Mouse (Mus musculus) Patski (cell line): Measurements from ENCODE around the gene Bnc1. TPM values are rescaled to one million over a fixed set of nuclear protein-coding genes. Genes with fewer than 3 reads are reported as not detected.

Source experiments
- ATAC-seq: fragments of 100-300 bp; one replicate; pipeline ENCODE4 v1.8.0; 2021
- CTCF ChIA-PET: fragments of 350-600 bp; sonication (Branson Sonifier 250); formaldehyde crosslinking; loops from one replicate; lab custom pipeline; 2022; ENCODE audit warnings: inconsistent platforms; lab: Charles Lee
- POLR2A ChIA-PET: fragments of 350-600 bp; sonication (Branson Sonifier 250); formaldehyde crosslinking; loops from one replicate; lab custom pipeline; 2022; ENCODE audit warnings: antibody characterized with exemption, inconsistent platforms; lab: Charles Lee
- DNase-seq: peaks from one replicate; pipeline ENCODE4 v3.0.0-alpha.2; 2011; ENCODE audit warnings: low read depth, low spot score
- H3K27me3 ChIP-seq: fragments of 371-371 bp; one replicate; pipeline ENCODE4 v1.5.1; 2021
- CTCF ChIP-seq: fragments of 100-300 bp; IDR thresholded peaks from one replicate; pipeline ENCODE4 v1.5.1; 2021
- in situ Hi-C: fragments of 300-500 bp; cut with MboI; formaldehyde crosslinking; loops from 3 replicates; pipeline ENCODE4 v1.11.1; 2018; ENCODE audit warnings: low pct_unique_long_range_greater_than_20kb, mixed read lengths
- polyA plus RNA-seq: library from polyadenylated mRNA; unstranded; gene quantifications from one replicate; pipeline ENCODE4 v1.2.3, GENCODE M21; 2021

The Bnc1 gene
- polyA plus RNA-seq, 1 experiment from 2014 or later = 0.13 TPM

- ATAC-seq = no peak
- no peak for DNase-seq
- no peak for TF ChIP-seq CTCF
- in situ Hi-C loops = no loop called here
- POLR2A ChIA-PET = interaction anchor here (1.2 kb wide), 1 partner anchor 17 kb away, joined by 4 read pairs; no protein-coding TSS in a partner anchor
- H3K27me3 ChIP-seq = no peaks in the 10 kb centered on the region
- CTCF ChIA-PET = interaction anchor here (0.7 to 2.0 kb wide), 2 partner anchors 9 to 12 kb away, joined by 3 to 6 read pairs; no protein-coding TSS in a partner anchor
Observed at GRCm38 (mm10) chr7:82011534-82012401, 19.7 kb upstream of the Bnc1 start.

GRCm38 (mm10) chr7:82007151-82007550, 15.1 kb upstream of the Bnc1 start:
- POLR2A ChIA-PET = no interaction called here
- ATAC-seq (no peak), DNase-seq (no peak)
- CTCF ChIA-PET = no interaction called here
- H3K27me3 ChIP-seq = peaks cover 14% of the 10 kb centered on the region
- in situ Hi-C loops = no loop called here
- no peak for TF ChIP-seq CTCF

DNA sequence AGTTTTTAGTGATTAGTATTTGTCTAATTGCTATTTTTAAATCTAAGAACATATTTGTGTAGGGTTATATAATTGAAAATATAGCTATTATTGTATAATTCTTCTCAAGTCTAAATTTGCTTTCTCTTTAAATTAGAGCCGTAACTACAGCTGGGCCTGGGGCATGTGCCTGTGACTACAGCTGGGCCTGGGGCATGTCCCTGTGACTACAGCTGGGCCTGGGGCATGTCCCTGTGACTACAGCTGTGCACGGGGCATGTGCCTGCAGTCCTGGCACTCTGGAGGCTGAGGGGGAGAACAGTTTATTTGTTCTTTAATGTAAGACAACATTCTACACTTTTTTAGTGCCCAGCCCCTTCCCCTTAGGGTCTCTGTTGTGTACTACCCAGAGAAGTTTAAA, 12.1 kb upstream of the Bnc1 start:
- H3K27me3 ChIP-seq = peaks cover 25% of the 10 kb centered on the region
- DNase-seq = no peak
- ChIA-PET CTCF (no interaction called here), POLR2A (no interaction called here)
- no peak for TF ChIP-seq CTCF
- in situ Hi-C loops = no loop called here
- ATAC-seq = no peak

- ATAC-seq (no peak), DNase-seq (no peak)
- POLR2A ChIA-PET = interaction anchor here (0.7 kb wide), 1 partner anchor 214 kb away, joined by 4 read pairs; no protein-coding TSS in a partner anchor
- CTCF ChIA-PET = interaction anchor here (1.3 kb wide), 1 partner anchor 13 kb away, joined by 6 read pairs; no protein-coding TSS in a partner anchor
- in situ Hi-C loops = no loop called here
- no peak for TF ChIP-seq CTCF
- H3K27me3 ChIP-seq = peaks cover 25% of the 10 kb centered on the region
Observed at GRCm38 (mm10) chr7:81999816-82000215, 7.7 kb upstream of the Bnc1 start.

DNA sequence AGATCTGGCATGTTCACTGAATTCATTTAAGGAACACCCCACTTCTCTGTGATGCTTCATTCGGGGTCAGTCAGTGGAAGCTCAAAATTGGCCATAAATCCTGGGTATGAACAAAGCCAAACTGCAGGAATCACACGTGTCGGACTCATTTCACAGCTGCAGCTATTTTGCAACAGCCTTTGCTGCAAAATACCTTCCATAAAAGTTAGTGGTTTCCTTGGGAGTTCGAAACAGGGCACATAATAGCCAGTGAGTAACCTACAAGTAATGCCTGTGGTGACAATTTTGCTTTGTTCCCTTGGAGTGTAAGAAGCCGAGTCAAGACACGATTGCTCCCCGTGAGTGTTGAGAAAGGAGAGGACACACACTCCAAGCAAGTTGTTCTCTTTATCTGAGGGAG, 7.3 kb upstream of the Bnc1 start:
- no peak for TF ChIP-seq CTCF
- no peak for ATAC-seq
- ChIA-PET POLR2A (interaction anchor here (0.7 kb wide), 1 partner anchor 214 kb away, joined by 4 read pairs; no protein-coding TSS in a partner anchor), CTCF (interaction anchor here (1.3 kb wide), 1 partner anchor 14 kb away, joined by 6 read pairs; no protein-coding TSS in a partner anchor)
- in situ Hi-C loops = no loop called here
- peak; percentile 20 for DNase-seq
- H3K27me3 ChIP-seq = peaks cover 29% of the 10 kb centered on the region

- H3K27me3 ChIP-seq = peaks cover 42% of the 10 kb centered on the region
- no peak for TF ChIP-seq CTCF
- no peak for DNase-seq
- no peak for ATAC-seq
- in situ Hi-C loops = no loop called here
- CTCF ChIA-PET = no interaction called here
- POLR2A ChIA-PET = no interaction called here
Observed at GRCm38 (mm10) chr7:81995975-81996374, 3.9 kb upstream of the Bnc1 start.

DNA sequence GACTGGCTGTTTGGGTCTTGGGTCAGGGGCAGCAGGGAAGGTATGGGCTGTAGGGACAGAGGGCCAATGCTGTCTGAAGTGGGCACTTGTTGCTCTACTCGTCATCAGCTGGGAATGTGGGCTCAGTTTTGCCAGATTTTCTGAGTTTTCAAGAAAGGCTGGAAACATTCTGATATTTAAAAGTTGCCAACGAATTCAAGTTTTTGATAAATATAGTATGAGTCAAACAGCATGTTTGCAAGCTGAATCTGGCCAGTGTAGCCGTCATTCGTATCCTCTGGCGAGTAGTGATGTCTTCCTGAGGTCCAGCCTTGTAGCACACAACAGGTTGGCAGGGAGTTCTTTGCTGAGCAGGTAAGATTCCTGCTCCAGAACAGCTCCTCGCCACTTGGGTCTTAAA, 3.0 kb upstream of the Bnc1 start:
- no peak for ATAC-seq
- DNase-seq = no peak
- peaks cover 39% of the 10 kb centered on the region for H3K27me3 ChIP-seq
- in situ Hi-C loops = no loop called here
- TF ChIP-seq CTCF = no peak
- ChIA-PET POLR2A (no interaction called here), CTCF (no interaction called here)

GRCm38 (mm10) chr7:81993140-81993539, 1.0 kb upstream of the Bnc1 start:
- H3K27me3 ChIP-seq = peaks cover 42% of the 10 kb centered on the region
- DNase-seq (no peak), ATAC-seq (no peak)
- ChIA-PET CTCF (no interaction called here), POLR2A (interaction anchor here (0.6 kb wide), 1 partner anchor 231 kb away, joined by 3 read pairs; no protein-coding TSS in a partner anchor)
- no peak for TF ChIP-seq CTCF
- in situ Hi-C loops = no loop called here

DNA sequence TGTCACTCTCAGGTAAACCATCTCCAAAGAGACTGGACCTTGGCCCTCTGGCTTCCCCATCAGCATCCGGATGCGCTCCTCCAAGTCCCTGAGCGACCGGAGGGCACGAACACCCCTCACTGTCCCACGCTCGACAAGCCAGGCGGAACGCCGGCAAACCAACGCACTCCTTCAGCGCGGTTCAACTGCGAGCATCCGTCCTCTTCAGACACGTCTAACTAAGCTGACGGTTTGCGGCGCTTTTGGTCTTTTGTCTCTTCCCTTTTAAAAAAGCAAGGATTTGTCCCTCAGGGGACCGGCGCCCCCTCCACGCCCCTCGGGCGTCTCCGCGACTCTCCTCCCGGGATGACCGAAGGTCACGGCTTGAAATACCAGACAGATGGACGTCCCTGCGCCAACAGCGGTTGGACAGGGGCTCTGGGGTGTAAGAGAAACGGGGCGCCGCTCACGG, 456 bp downstream of the Bnc1 start:
- ChIA-PET POLR2A (no interaction called here), CTCF (no interaction called here)
- in situ Hi-C loops = no loop called here
- DNase-seq = no peak
- H3K27me3 ChIP-seq = peaks cover 52% of the 10 kb centered on the region
- TF ChIP-seq CTCF = no peak
- ATAC-seq = no peak

DNA sequence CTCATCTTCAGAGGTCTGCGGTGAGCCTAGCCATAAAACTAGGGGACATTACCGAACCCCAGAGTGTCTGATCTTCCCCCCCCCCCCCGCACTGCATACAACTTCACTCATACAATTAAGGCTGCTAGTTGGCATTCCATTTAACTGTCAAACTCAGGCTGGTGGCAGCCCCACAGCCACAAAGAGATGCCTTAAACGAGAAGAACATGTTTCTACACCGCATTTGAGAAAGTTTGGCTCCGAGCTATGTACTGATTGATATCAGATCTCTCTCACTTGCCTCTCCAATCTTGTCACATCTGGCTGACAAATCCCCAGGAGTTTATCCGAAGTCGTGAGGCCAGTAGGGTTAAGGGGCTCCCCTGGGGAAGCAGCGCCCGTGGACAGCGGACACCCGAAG, 976 bp downstream of the Bnc1 start:
- ChIA-PET POLR2A (no interaction called here), CTCF (no interaction called here)
- DNase-seq = no peak
- no peak for TF ChIP-seq CTCF
- no peak for ATAC-seq
- in situ Hi-C loops = no loop called here
- peaks cover 52% of the 10 kb centered on the region for H3K27me3 ChIP-seq

DNA sequence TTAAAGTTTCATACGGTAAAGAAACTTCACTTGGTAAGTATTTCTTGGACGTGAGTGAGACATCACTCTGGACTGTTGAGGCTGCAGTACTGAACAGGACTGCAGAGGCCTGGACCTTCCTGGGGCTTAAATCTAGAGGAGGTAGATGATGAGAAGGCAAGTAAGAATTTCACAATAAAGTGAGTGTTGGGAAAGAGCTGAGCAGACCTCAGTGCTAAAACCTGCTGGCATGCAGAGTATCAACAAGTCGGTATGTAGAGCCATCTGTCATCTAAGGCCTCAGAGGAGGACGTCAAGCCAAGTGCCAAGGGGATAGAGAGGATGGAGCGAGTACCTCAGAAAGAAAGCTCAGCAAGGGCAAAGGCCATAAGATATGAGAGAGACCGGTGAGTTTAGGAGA, 8.4 kb downstream of the Bnc1 start:
- in situ Hi-C loops = no loop called here
- DNase-seq (no peak), ATAC-seq (no peak)
- POLR2A ChIA-PET = interaction anchor here (1.1 kb wide), 1 partner anchor 18 kb away, joined by 3 read pairs; no protein-coding TSS in a partner anchor
- no peak for TF ChIP-seq CTCF
- CTCF ChIA-PET = no interaction called here
- H3K27me3 ChIP-seq = peaks cover 20% of the 10 kb centered on the region
